Mouse (Mus musculus) heart, postnatal 0 days (tissue): ENCODE data around the gene Plcb1. TPM values are rescaled to one million over a fixed set of nuclear protein-coding genes. Genes with fewer than 3 reads are reported as not detected.

Source experiments
- ATAC-seq: fragments of 200-750 bp; cut with Nextera tagmentation; 2 replicates; pipeline ENCODE4 v1.8.0; 2017; ENCODE audit warnings: low read depth, moderate number of reproducible peaks, moderate library complexity; ENCODE audit not compliant: insufficient read depth
- DNase-seq: peaks from one replicate; pipeline ENCODE4 v3.0.0-alpha.2; 2016; ENCODE audit warnings: low spot score
- H3K27ac ChIP-seq: fragments of 300-500 bp; sonication (generic); 2 replicates; pipeline ENCODE4 v1.5.1; 2014; ENCODE audit warnings: low read depth, mild to moderate bottlenecking
- H3K27me3 ChIP-seq: fragments of 300-500 bp; sonication (generic); 2 replicates; pipeline ENCODE4 v1.6.1; 2014; ENCODE audit warnings: low read length, mixed read lengths; ENCODE audit not compliant: control insufficient read depth, insufficient read depth
- H3K36me3 ChIP-seq: fragments of 300-500 bp; sonication (generic); replicated peaks from 2 replicates; pipeline ENCODE4 v1.6.1; 2014; ENCODE audit warnings: low read length, mixed read lengths; ENCODE audit not compliant: control insufficient read depth, insufficient read depth
- H3K4me1 ChIP-seq: fragments of 300-500 bp; sonication (generic); 2 replicates; pipeline ENCODE4 v1.6.1; 2014; ENCODE audit warnings: antibody characterized with exemption; ENCODE audit not compliant: control insufficient read depth, insufficient read depth
- H3K4me2 ChIP-seq: fragments of 300-500 bp; sonication (generic); 2 replicates; pipeline ENCODE4 v1.6.1; 2014; ENCODE audit warnings: low read depth, mild to moderate bottlenecking, low read length, moderate library complexity
- H3K4me3 ChIP-seq: fragments of 300-500 bp; sonication (generic); 2 replicates; pipeline ENCODE4 v1.5.1; 2014; ENCODE audit warnings: low read depth, low read length
- H3K9ac ChIP-seq: fragments of 300-500 bp; sonication (generic); replicated peaks from 2 replicates; pipeline ENCODE4 v1.6.1; 2014; ENCODE audit warnings: low read depth, low read length, mixed read lengths
- H3K9me3 ChIP-seq: fragments of 300-500 bp; sonication (generic); replicated peaks from 2 replicates; pipeline ENCODE4 v1.6.1; 2016; ENCODE audit warnings: low read length; ENCODE audit not compliant: control insufficient read depth
- CTCF ChIP-seq: IDR thresholded peaks from 2 replicates; pipeline ENCODE4 v1.5.1; 2016; ENCODE audit warnings: antibody characterized with exemption, control low read depth, low read depth
- EP300 ChIP-seq: IDR thresholded peaks from 2 replicates; pipeline ENCODE4 v1.6.1; 2016; ENCODE audit warnings: antibody characterized with exemption, low read depth
- WGBS: fragments of 180-500 bp; shearing (Covaris S2); extraction: QIAGEN DNeasy Blood & Tissue Kit; methylation state at CpG from one replicate; pipeline ENCODE4 v1.1.7; 2014; 5-methylcytosine and 5-hydroxymethylcytosine counted together
- polyA plus RNA-seq: library from polyadenylated mRNA; unstranded; fragments of >200 nt; fragmentation: Nextera tagmentation; extraction: Ambion mirVana; gene quantifications from 2 replicates; pipeline ENCODE4 v1.2.1, GENCODE M21; 2015
- total RNA-seq: library from RNA; depleted of rRNA; stranded (reverse); fragments of >200 nt; gene quantifications from 2 replicates; pipeline ENCODE4 v1.2.3, GENCODE M21; 2014; ENCODE audit warnings: low replicate concordance

Plcb1 gene
- total and polyA plus RNA-seq, 2 experiments from 2014 or later = 3.4 to 3.5 TPM

- no peaks in the 10 kb centered on the region for H3K4me1 ChIP-seq
- ATAC-seq (no peak), DNase-seq (no peak)
- no peak overlapping the region for H3K27ac ChIP-seq
- no peaks in the 10 kb centered on the region for H3K9me3 ChIP-seq
- H3K4me2 ChIP-seq = no peak overlapping the region
- no peak overlapping the region for H3K9ac ChIP-seq
- WGBS = 94% methylated on average over 2 of the region's 2 CpGs
- no peak for TF ChIP-seq EP300
- no peak for TF ChIP-seq CTCF
- no peaks in the 10 kb centered on the region for H3K36me3 ChIP-seq
- no peak overlapping the region for H3K4me3 ChIP-seq
- no peaks in the 10 kb centered on the region for H3K27me3 ChIP-seq
These were observed 149.6 kb downstream of the Plcb1 start for GRCm38 (mm10) chr2:134935469-134935868.

GRCm38 (mm10) chr2:134935970-134936649 lies 150.2 kb downstream of the Plcb1 start:
- no peaks in the 10 kb centered on the region for H3K9me3 ChIP-seq
- H3K4me2 ChIP-seq = no peak overlapping the region
- H3K4me3 ChIP-seq = no peak overlapping the region
- TF ChIP-seq CTCF = no peak
- no peak for TF ChIP-seq EP300
- no peaks in the 10 kb centered on the region for H3K4me1 ChIP-seq
- no peak for DNase-seq
- no peak overlapping the region for H3K27ac ChIP-seq
- no peak for ATAC-seq
- no peak overlapping the region for H3K9ac ChIP-seq
- H3K36me3 ChIP-seq = no peaks in the 10 kb centered on the region
- H3K27me3 ChIP-seq = no peaks in the 10 kb centered on the region
- WGBS = 78% methylated on average over 6 of the region's 6 CpGs

- Histone ChIP-seq H3K27ac (no peak overlapping the region), H3K9me3 (no peaks in the 10 kb centered on the region), H3K4me1 (no peaks in the 10 kb centered on the region), H3K36me3 (no peaks in the 10 kb centered on the region), H3K4me2 (no peak overlapping the region), H3K27me3 (no peaks in the 10 kb centered on the region), H3K4me3 (no peak overlapping the region), H3K9ac (no peak overlapping the region)
- ATAC-seq = no peak
- DNase-seq = no peak
- WGBS = 30% methylated on average over 1 of the region's 1 CpGs
- TF ChIP-seq EP300 (no peak), CTCF (no peak)
These were observed 151.8 kb downstream of the Plcb1 start for GRCm38 (mm10) chr2:134937666-134938065.

- ATAC-seq = no peak
- Histone ChIP-seq H3K9ac (no peak overlapping the region), H3K36me3 (no peaks in the 10 kb centered on the region), H3K4me3 (no peak overlapping the region), H3K4me1 (no peaks in the 10 kb centered on the region), H3K27ac (no peak overlapping the region), H3K27me3 (no peaks in the 10 kb centered on the region), H3K4me2 (no peak overlapping the region), H3K9me3 (no peaks in the 10 kb centered on the region)
- 75% methylated on average over 4 of the region's 4 CpGs for WGBS
- no peak for DNase-seq
- TF ChIP-seq EP300 (no peak), CTCF (no peak)
These were observed 156.2 kb downstream of the Plcb1 start for GRCm38 (mm10) chr2:134942039-134942438.

GRCm38 (mm10) chr2:134942919-134943318 lies 157.1 kb downstream of the Plcb1 start:
- H3K9ac ChIP-seq = no peak overlapping the region
- no peak overlapping the region for H3K4me3 ChIP-seq
- no peaks in the 10 kb centered on the region for H3K36me3 ChIP-seq
- H3K27me3 ChIP-seq = no peaks in the 10 kb centered on the region
- TF ChIP-seq CTCF = no peak
- TF ChIP-seq EP300 = no peak
- 18% methylated on average over 2 of the region's 2 CpGs for WGBS
- ATAC-seq (no peak), DNase-seq (no peak)
- no peak overlapping the region for H3K4me2 ChIP-seq
- H3K4me1 ChIP-seq = no peaks in the 10 kb centered on the region
- H3K27ac ChIP-seq = no peak overlapping the region
- no peaks in the 10 kb centered on the region for H3K9me3 ChIP-seq

- no peak overlapping the region for H3K4me2 ChIP-seq
- ATAC-seq = no peak
- DNase-seq = no peak
- H3K4me1 ChIP-seq = no peaks in the 10 kb centered on the region
- H3K27ac ChIP-seq = no peak overlapping the region
- no peaks in the 10 kb centered on the region for H3K36me3 ChIP-seq
- H3K4me3 ChIP-seq = no peak overlapping the region
- whole genome bisulfite sequencing = 85% methylated on average over 8 of the region's 8 CpGs
- H3K9ac ChIP-seq = no peak overlapping the region
- TF ChIP-seq EP300 = no peak
- no peak for TF ChIP-seq CTCF
- no peaks in the 10 kb centered on the region for H3K27me3 ChIP-seq
- H3K9me3 ChIP-seq = no peaks in the 10 kb centered on the region
These were observed 160.5 kb downstream of the Plcb1 start for GRCm38 (mm10) chr2:134946331-134946730.
